Mouse (Mus musculus): ENCODE data around the gene Ncf1.
A peak's percentile ranks its signal among the peaks of the same experiment; 100 is the strongest.

Gene Ncf1

GRCm38 (mm10) chr5:134244890-134245289 lies 15.5 kb upstream of the Ncf1 start:
- no peak for DNase-seq (ENCODE audit: low spot score)

- no peak for DNase-seq (ENCODE audit: low spot score)
These were observed 14.4 kb upstream of the Ncf1 start for GRCm38 (mm10) chr5:134243661-134244436.

GRCm38 (mm10) chr5:134241831-134242230 lies 12.4 kb upstream of the Ncf1 start:
- no peak for DNase-seq (ENCODE audit: low spot score)

GRCm38 (mm10) chr5:134237936-134238760 lies 8.7 kb upstream of the Ncf1 start:
- no peak for DNase-seq (ENCODE audit: low spot score)

GRCm38 (mm10) chr5:134237508-134237907 lies 8.1 kb upstream of the Ncf1 start:
- no peak for DNase-seq (ENCODE audit: low spot score)

- no peak for DNase-seq (ENCODE audit: low spot score)
These were observed 7.4 kb upstream of the Ncf1 start for GRCm38 (mm10) chr5:134236796-134237195.

GRCm38 (mm10) chr5:134236241-134236640 lies 6.8 kb upstream of the Ncf1 start:
- no peak for DNase-seq (ENCODE audit: low spot score)

- no peak for DNase-seq (ENCODE audit: low spot score)
These were observed 5.7 kb upstream of the Ncf1 start for GRCm38 (mm10) chr5:134235111-134235510.

- no peak for DNase-seq (ENCODE audit: low spot score)
These were observed 4.8 kb upstream of the Ncf1 start for GRCm38 (mm10) chr5:134234205-134234604.

GRCm38 (mm10) chr5:134233244-134233651 lies 3.8 kb upstream of the Ncf1 start:
- no peak for DNase-seq (ENCODE audit: low spot score)

- DNase-seq (ENCODE audit: low spot score), result peak; percentile 64
These were observed 3.1 kb upstream of the Ncf1 start for GRCm38 (mm10) chr5:134232568-134232967.

- DNase-seq (ENCODE audit: low spot score), result no peak
These were observed 2.7 kb upstream of the Ncf1 start for GRCm38 (mm10) chr5:134232111-134232510.

GRCm38 (mm10) chr5:134231376-134231775 lies 2.0 kb upstream of the Ncf1 start:
- DNase-seq (ENCODE audit: low spot score), result no peak

- no peak for DNase-seq (ENCODE audit: low spot score)
These were observed 1.2 kb downstream of the Ncf1 start for GRCm38 (mm10) chr5:134228249-134228638.

GRCm38 (mm10) chr5:134227574-134228248 lies 1.7 kb downstream of the Ncf1 start:
- no peak for DNase-seq (ENCODE audit: low spot score)

- DNase-seq (ENCODE audit: low spot score), result no peak
These were observed 2.5 kb downstream of the Ncf1 start for GRCm38 (mm10) chr5:134226946-134227345.

GRCm38 (mm10) chr5:134225110-134225901 lies 4.1 kb downstream of the Ncf1 start:
- DNase-seq (ENCODE audit: low spot score), result no peak

- no peak for DNase-seq (ENCODE audit: low spot score)
These were observed 7.7 kb downstream of the Ncf1 start for GRCm38 (mm10) chr5:134221708-134222150.

- no peak for DNase-seq (ENCODE audit: low spot score)
These were observed 8.1 kb downstream of the Ncf1 start for GRCm38 (mm10) chr5:134221278-134221677.

- DNase-seq (ENCODE audit: low spot score), result no peak
These were observed 11.5 kb downstream of the Ncf1 start for GRCm38 (mm10) chr5:134217900-134218299.

GRCm38 (mm10) chr5:134214021-134214806 lies 15.2 kb downstream of the Ncf1 start:
- no peak for DNase-seq (ENCODE audit: low spot score)

Data from yolk sac, embryonic 10.5 days (tissue).